Mouse (Mus musculus) heart, adult 2 months (tissue): ENCODE data around the gene Rgmb.

Experiments
- CTCF ChIP-seq: fragments of 200-600 bp; IDR thresholded peaks from 2 replicates; pipeline ENCODE4 v1.8.1; 2022; ENCODE audit warnings: antibody characterized with exemption, mild to moderate bottlenecking, moderate library complexity
- EP300 ChIP-seq: fragments of 200-500 bp; IDR thresholded peaks from 2 replicates; pipeline ENCODE4 v1.6.1; 2011; ENCODE audit warnings: low read depth, low read length, control low read depth; ENCODE audit not compliant: insufficient read depth
- POLR2A ChIP-seq: fragments of 200-500 bp; IDR thresholded peaks from 2 replicates; pipeline ENCODE4 v1.6.1; 2011; ENCODE audit warnings: mild to moderate bottlenecking, low read depth, low read length, control low read depth; ENCODE audit not compliant: insufficient read depth

- no peak for TF ChIP-seq EP300
- no peak for TF ChIP-seq CTCF
- TF ChIP-seq POLR2A: no peak
These were observed 6.5 kb downstream of the Rgmb start for GRCm38 (mm10) chr17:15824337-15824736.
